Mouse (Mus musculus) hindbrain, embryonic 14.5 days (tissue): Measurements from ENCODE around the gene Ccdc182. TPM values are rescaled to one million over a fixed set of nuclear protein-coding genes. Genes with fewer than 3 reads are reported as not detected.

Experiments
- ATAC-seq: fragments of 200-750 bp; cut with Nextera tagmentation; 2 replicates; pipeline ENCODE4 v1.8.0; 2017; ENCODE audit warnings: moderate number of reproducible peaks, mild to moderate bottlenecking, moderate TSS enrichment, moderate library complexity; ENCODE audit not compliant: low FRiP score
- DNase-seq: peaks from one replicate; pipeline ENCODE4 v3.0.0-alpha.2; 2015; ENCODE audit warnings: low spot score
- H3K27ac ChIP-seq: fragments of 300-500 bp; sonication (generic); 2 replicates; pipeline ENCODE4 v1.5.1; 2014; ENCODE audit warnings: mild to moderate bottlenecking, moderate library complexity
- H3K27me3 ChIP-seq: fragments of 300-500 bp; sonication (generic); 2 replicates; pipeline ENCODE4 v1.6.1; 2014; ENCODE audit warnings: mild to moderate bottlenecking, low read length, mixed read lengths; ENCODE audit not compliant: control insufficient read depth, insufficient read depth
- H3K36me3 ChIP-seq: fragments of 300-500 bp; sonication (generic); replicated peaks from 2 replicates; pipeline ENCODE4 v1.6.1; 2014; ENCODE audit not compliant: control insufficient read depth, insufficient read depth
- H3K4me1 ChIP-seq: fragments of 300-500 bp; sonication (generic); replicated peaks from 2 replicates; pipeline ENCODE4 v1.6.1; 2014; ENCODE audit warnings: antibody characterized with exemption, low read length, mixed read lengths; ENCODE audit not compliant: control insufficient read depth, insufficient read depth
- H3K4me2 ChIP-seq: fragments of 300-500 bp; sonication (generic); replicated peaks from 2 replicates; pipeline ENCODE4 v1.6.1; 2014; ENCODE audit warnings: mild to moderate bottlenecking, moderate library complexity
- H3K4me3 ChIP-seq: fragments of 300-500 bp; sonication (generic); replicated peaks from 2 replicates; pipeline ENCODE4 v1.5.1; 2014; ENCODE audit warnings: mild to moderate bottlenecking, low read length
- H3K9ac ChIP-seq: fragments of 300-500 bp; sonication (generic); 2 replicates; pipeline ENCODE4 v1.6.1; 2014
- H3K9me3 ChIP-seq: fragments of 300-500 bp; sonication (generic); 2 replicates; pipeline ENCODE4 v1.6.1; 2016; ENCODE audit warnings: low read length; ENCODE audit not compliant: control insufficient read depth
- WGBS: fragments of 180-500 bp; shearing (Covaris S2); extraction: QIAGEN DNeasy Blood & Tissue Kit; methylation state at CpG from one replicate; pipeline ENCODE4 v1.1.7; 2014; 5-methylcytosine and 5-hydroxymethylcytosine counted together
- polyA plus RNA-seq: library from polyadenylated mRNA; unstranded; fragments of >200 nt; fragmentation: Nextera tagmentation; extraction: Ambion mirVana; gene quantifications from 2 replicates; pipeline ENCODE4 v1.2.1, GENCODE M21; 2014

The Ccdc182 gene
- polyA plus RNA-seq, result 0.37 TPM in 1 of 2 replicates, not detected in the other

- Histone ChIP-seq H3K36me3 (no peaks in the 10 kb centered on the region), H3K9me3 (no peaks in the 10 kb centered on the region), H3K4me1 (peaks cover 40% of the 10 kb centered on the region), H3K4me2 (peak within 1 kb of the TSS; percentile 42), H3K27me3 (no peaks in the 10 kb centered on the region), H3K9ac (0 out of 2 replicates have a peak within 1 kb of the TSS, but pooled peaks have one; percentile 12), H3K27ac (no peak within 1 kb of the TSS), H3K4me3 (peak within 1 kb of the TSS; percentile 12; the same call in 1 of the 2 replicates)
- DNase-seq, result no peak
- 27% methylated on average over 20 of the region's 20 CpGs for WGBS
- ATAC-seq, result no peak
Observed at GRCm38 (mm10) chr11:88293631-88294393, at the start of gene Ccdc182. Ccdc182 (plus strand) TSS chr11:88294058.

- 79% methylated on average over 14 of the region's 14 CpGs for WGBS
- Histone ChIP-seq H3K27me3 (no peaks in the 10 kb centered on the region), H3K9me3 (no peaks in the 10 kb centered on the region), H3K36me3 (no peaks in the 10 kb centered on the region), H3K9ac (no peak overlapping the region), H3K27ac (no peak overlapping the region), H3K4me2 (no peak overlapping the region), H3K4me1 (peaks cover 18% of the 10 kb centered on the region), H3K4me3 (no peak overlapping the region)
- no peak for ATAC-seq
- no peak for DNase-seq
Observed at GRCm38 (mm10) chr11:88245581-88246170, 48.2 kb upstream of the Ccdc182 start.

DNA sequence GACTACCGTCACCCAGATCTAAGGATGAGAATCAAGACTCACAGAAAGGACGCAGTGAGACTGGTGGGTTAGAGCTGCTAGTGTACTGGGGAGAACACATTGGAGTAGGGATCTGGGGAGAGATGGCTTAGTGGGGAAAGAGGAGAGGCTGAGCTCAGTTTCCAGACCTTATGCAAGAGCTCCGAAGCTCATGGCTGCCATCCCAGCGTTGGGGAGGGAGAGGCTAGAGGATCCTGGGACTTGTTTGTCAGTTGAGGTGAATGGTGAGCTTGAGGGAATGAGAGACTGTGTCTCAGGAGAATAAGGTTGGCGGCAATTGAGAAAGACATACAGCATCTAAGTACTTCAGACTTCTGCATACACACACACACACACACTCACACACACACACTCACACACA is 45.2 kb upstream of the Ccdc182 start:
- 48% methylated on average over 5 of the region's 5 CpGs for WGBS
- no peak for ATAC-seq
- DNase-seq, result no peak
- Histone ChIP-seq H3K9me3 (no peaks in the 10 kb centered on the region), H3K27me3 (no peaks in the 10 kb centered on the region), H3K9ac (no peak overlapping the region), H3K4me3 (no peak overlapping the region), H3K27ac (no peak overlapping the region), H3K36me3 (no peaks in the 10 kb centered on the region), H3K4me2 (no peak overlapping the region), H3K4me1 (peaks cover 28% of the 10 kb centered on the region)

- ATAC-seq, result no peak
- H3K4me1 ChIP-seq, result peaks cover 35% of the 10 kb centered on the region
Observed at GRCm38 (mm10) chr11:88250568-88250967, 43.3 kb upstream of the Ccdc182 start.

DNA sequence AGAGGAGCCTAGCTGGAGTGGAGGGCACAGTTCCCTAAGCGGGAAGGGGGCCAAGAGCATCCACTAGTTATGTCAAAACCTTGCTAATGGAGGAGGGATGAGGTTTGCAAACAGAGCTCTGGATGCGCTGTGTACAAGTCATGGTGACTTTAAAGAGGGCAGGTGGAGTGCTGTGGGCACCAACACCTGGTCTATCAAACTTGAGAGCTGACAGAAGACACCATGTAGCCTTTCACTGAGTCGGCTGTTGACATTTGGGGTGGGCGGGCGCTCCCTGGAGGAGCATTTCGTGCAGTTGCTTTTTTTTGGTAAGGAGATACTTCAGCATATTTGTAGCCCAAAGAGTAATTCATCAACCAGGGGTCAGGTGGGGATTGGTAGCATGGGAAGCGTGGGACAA is 42.6 kb upstream of the Ccdc182 start:
- H3K4me3 ChIP-seq, result no peak overlapping the region
- 72% methylated on average over 7 of the region's 7 CpGs for WGBS
- H3K9me3 ChIP-seq, result no peaks in the 10 kb centered on the region
- no peak for ATAC-seq
- no peaks in the 10 kb centered on the region for H3K27me3 ChIP-seq
- no peak for DNase-seq
- H3K36me3 ChIP-seq, result no peaks in the 10 kb centered on the region
- H3K4me2 ChIP-seq, result no peak overlapping the region
- H3K27ac ChIP-seq, result no peak overlapping the region
- H3K9ac ChIP-seq, result no peak overlapping the region
- peaks cover 35% of the 10 kb centered on the region for H3K4me1 ChIP-seq

More at GRCm38 (mm10) chr11:88250568-88250967, 43.3 kb upstream of the Ccdc182 start:
- 87% methylated on average over 3 of the region's 3 CpGs for WGBS
- Histone ChIP-seq H3K4me2 (no peak overlapping the region), H3K9ac (no peak overlapping the region), H3K27ac (no peak overlapping the region), H3K27me3 (no peaks in the 10 kb centered on the region), H3K4me3 (no peak overlapping the region), H3K36me3 (no peaks in the 10 kb centered on the region), H3K9me3 (no peaks in the 10 kb centered on the region)
- DNase-seq, result no peak

GRCm38 (mm10) chr11:88251972-88252766 is 41.7 kb upstream of the Ccdc182 start:
- ATAC-seq (peak; percentile 88), DNase-seq (peak; percentile 89)
- Histone ChIP-seq H3K36me3 (no peaks in the 10 kb centered on the region), H3K9ac (no peak overlapping the region), H3K4me1 (peaks cover 35% of the 10 kb centered on the region), H3K9me3 (no peaks in the 10 kb centered on the region), H3K27me3 (no peaks in the 10 kb centered on the region), H3K27ac (peak overlapping the region; percentile 79), H3K4me2 (peak overlapping the region; percentile 35), H3K4me3 (no peak overlapping the region)
- WGBS, result 8% methylated on average over 22 of the region's 22 CpGs

DNA sequence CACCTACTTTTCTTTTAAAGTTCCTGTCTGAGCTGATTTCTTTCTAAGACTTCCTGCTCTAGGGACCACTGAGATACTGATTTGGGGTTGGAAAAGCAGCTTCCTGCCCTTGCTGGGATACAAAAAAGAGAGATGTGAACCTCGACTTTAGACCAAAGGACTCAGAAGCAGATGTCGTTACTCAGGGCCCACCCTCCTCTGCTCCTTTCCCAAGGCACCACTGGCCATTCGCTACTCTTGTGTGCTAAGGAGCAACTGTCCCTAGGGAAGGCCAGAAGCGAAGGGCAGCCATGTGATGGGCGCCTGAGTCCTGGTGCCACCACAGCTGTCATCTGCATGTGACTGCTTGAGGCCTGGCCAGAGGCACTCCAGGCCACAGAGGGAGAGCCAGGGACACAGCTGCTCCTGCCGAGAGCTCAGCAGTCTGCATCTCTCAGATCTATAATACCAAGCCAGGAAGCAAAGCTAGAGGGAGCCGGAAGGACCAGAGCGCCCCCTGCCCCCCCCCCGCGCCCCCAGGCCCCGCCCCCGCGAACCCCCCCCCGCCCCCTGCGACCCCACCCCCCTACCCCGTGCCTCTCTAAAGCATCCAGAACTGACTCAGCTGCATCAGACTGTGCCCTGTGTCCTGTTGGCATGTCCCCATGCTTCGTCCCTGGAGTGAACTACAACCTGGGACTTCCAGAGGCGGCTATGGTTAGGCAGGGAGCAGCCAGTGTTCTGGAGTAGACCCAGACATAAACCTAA is 40.9 kb upstream of the Ccdc182 start:
- no peak overlapping the region for H3K9ac ChIP-seq
- ATAC-seq, result peak; percentile 54; the same call in 1 of the 2 replicates
- peaks cover 35% of the 10 kb centered on the region for H3K4me1 ChIP-seq
- no peak overlapping the region for H3K4me3 ChIP-seq
- no peaks in the 10 kb centered on the region for H3K27me3 ChIP-seq
- H3K9me3 ChIP-seq, result no peaks in the 10 kb centered on the region
- H3K27ac ChIP-seq, result peak overlapping the region; percentile 79
- H3K4me2 ChIP-seq, result no peak overlapping the region
- H3K36me3 ChIP-seq, result no peaks in the 10 kb centered on the region
- no peak for DNase-seq
- 5% methylated on average over 13 of the region's 18 CpGs for WGBS

- Histone ChIP-seq H3K4me2 (peak overlapping the region; percentile 25), H3K9me3 (no peaks in the 10 kb centered on the region), H3K36me3 (no peaks in the 10 kb centered on the region), H3K4me3 (no peak overlapping the region), H3K27me3 (no peaks in the 10 kb centered on the region), H3K4me1 (peaks cover 35% of the 10 kb centered on the region), H3K27ac (peak overlapping the region; percentile 79), H3K9ac (0 out of 2 replicates have a peak overlapping the region, but pooled peaks have one; percentile 17)
- 14% methylated on average over 7 of the region's 7 CpGs for WGBS
- ATAC-seq, result peak; percentile 22; the same call in 1 of the 2 replicates
- DNase-seq, result no peak
Observed at GRCm38 (mm10) chr11:88253514-88254167, 40.2 kb upstream of the Ccdc182 start.
